Mouse (Mus musculus): ENCODE measurements around the gene Ccdc17. TPM values are rescaled to one million over a fixed set of nuclear protein-coding genes. Genes with fewer than 3 reads are reported as not detected.

Ccdc17 gene
- polyA plus RNA-seq (2012; rRNA removed) = 52.9 and 55.0 TPM in 2 replicates

GRCm38 (mm10) chr4:116596379-116596778 lies at the start of gene Ccdc17:
Ccdc17 (plus strand) TSS chr4:116596654.
- peak; percentile 24 for DNase-seq

GRCm38 (mm10) chr4:116550432-116550831 lies 46.0 kb upstream of the Ccdc17 start:
- 85% methylated on average over 1 of the region's 1 CpGs for WGBS
- Histone ChIP-seq H3K4me1 (ENCODE audit: control insufficient read depth, insufficient read depth, low read length) (no peaks in the 10 kb centered on the region; the same call in 1 of the 2 replicates), H3K4me3 (replicated peaks; ENCODE audit: extremely low read depth, low read depth, low read length) (no peak overlapping the region)
- no peak for DNase-seq
- TF ChIP-seq CTCF (IDR thresholded peaks at IDR 0.05; ENCODE audit: insufficient read depth, low read length) (no peak), POLR2A (IDR thresholded peaks at IDR 0.05; ENCODE audit: borderline replicate concordance, extremely low read depth, low read depth, low read length) (no peak)

More at GRCm38 (mm10) chr4:116596379-116596778, at the start of gene Ccdc17:
- peak within 1 kb of the TSS; percentile 80 for H3K4me3 ChIP-seq (replicated peaks; ENCODE audit: extremely low read depth, low read depth, low read length)
- TF ChIP-seq POLR2A (IDR thresholded peaks at IDR 0.05; ENCODE audit: borderline replicate concordance, extremely low read depth, low read depth, low read length) (no peak), CTCF (IDR thresholded peaks at IDR 0.05; ENCODE audit: insufficient read depth, low read length) (no peak)
- 24% methylated on average over 5 of the region's 5 CpGs for WGBS
- 0 out of 2 replicates have a peak, but pooled peaks cover 4% of the 10 kb centered on the region for H3K4me1 ChIP-seq (ENCODE audit: control insufficient read depth, insufficient read depth, low read length)

- DNase-seq = no peak
- WGBS = 93% methylated on average over 3 of the region's 3 CpGs
- Histone ChIP-seq H3K4me3 (replicated peaks; ENCODE audit: extremely low read depth, low read depth, low read length) (no peak overlapping the region), H3K4me1 (ENCODE audit: control insufficient read depth, insufficient read depth, low read length) (no peaks in the 10 kb centered on the region; the same call in 1 of the 2 replicates)
- no peak for TF ChIP-seq CTCF (IDR thresholded peaks at IDR 0.05; ENCODE audit: insufficient read depth, low read length)
- no peak for TF ChIP-seq POLR2A (IDR thresholded peaks at IDR 0.05; ENCODE audit: borderline replicate concordance, extremely low read depth, low read depth, low read length)
Observed at GRCm38 (mm10) chr4:116553035-116553434, 43.4 kb upstream of the Ccdc17 start.

GRCm38 (mm10) chr4:116555413-116556300 lies 40.8 kb upstream of the Ccdc17 start, which contains the start of gene Tmem69:
Tmem69 (minus strand) TSS chr4:116555936.
- peak; percentile 77 for DNase-seq
- TF ChIP-seq POLR2A (IDR thresholded peaks at IDR 0.05; ENCODE audit: borderline replicate concordance, extremely low read depth, low read depth, low read length) (no peak), CTCF (IDR thresholded peaks at IDR 0.05; ENCODE audit: insufficient read depth, low read length) (no peak)
- peak within 1 kb of the TSS; percentile 88 for H3K4me3 ChIP-seq (replicated peaks; ENCODE audit: extremely low read depth, low read depth, low read length)
- WGBS = 2% methylated on average over 23 of the region's 23 CpGs
- H3K4me1 ChIP-seq (ENCODE audit: control insufficient read depth, insufficient read depth, low read length) = peaks cover 2% of the 10 kb centered on the region

- WGBS = under 1% methylated on average over 28 of the region's 28 CpGs
- no peak for TF ChIP-seq CTCF (IDR thresholded peaks at IDR 0.05; ENCODE audit: insufficient read depth, low read length)
- peak; percentile 94 for TF ChIP-seq POLR2A (IDR thresholded peaks at IDR 0.05; ENCODE audit: borderline replicate concordance, extremely low read depth, low read depth, low read length)
- DNase-seq = peak; percentile 94
Observed at GRCm38 (mm10) chr4:116556561-116557305, 39.7 kb upstream of the Ccdc17 start.

GRCm38 (mm10) chr4:116557306-116558121 lies 38.9 kb upstream of the Ccdc17 start, which contains the start of gene Gpbp1l1:
Gpbp1l1 (plus strand) TSS chr4:116557658.
- under 1% methylated on average over 76 of the region's 78 CpGs for WGBS
- DNase-seq = peak; percentile 98
- TF ChIP-seq POLR2A (IDR thresholded peaks at IDR 0.05; ENCODE audit: borderline replicate concordance, extremely low read depth, low read depth, low read length) (peak; percentile 77; the same call in 1 of the 2 replicates), CTCF (IDR thresholded peaks at IDR 0.05; ENCODE audit: insufficient read depth, low read length) (no peak)

More at GRCm38 (mm10) chr4:116556561-116557305, 39.7 kb upstream of the Ccdc17 start:
- peak overlapping the region; percentile 88 for H3K4me3 ChIP-seq (replicated peaks; ENCODE audit: extremely low read depth, low read depth, low read length)
- H3K4me1 ChIP-seq (ENCODE audit: control insufficient read depth, insufficient read depth, low read length) = peaks cover 2% of the 10 kb centered on the region

GRCm38 (mm10) chr4:116558151-116558882 lies 38.1 kb upstream of the Ccdc17 start:
- Histone ChIP-seq H3K4me1 (ENCODE audit: control insufficient read depth, insufficient read depth, low read length) (peaks cover 5% of the 10 kb centered on the region), H3K4me3 (replicated peaks; ENCODE audit: extremely low read depth, low read depth, low read length) (peak overlapping the region; percentile 91)
- no peak for DNase-seq
- 2% methylated on average over 15 of the region's 15 CpGs for WGBS
- TF ChIP-seq CTCF (IDR thresholded peaks at IDR 0.05; ENCODE audit: insufficient read depth, low read length) = no peak
- TF ChIP-seq POLR2A (IDR thresholded peaks at IDR 0.05; ENCODE audit: borderline replicate concordance, extremely low read depth, low read depth, low read length) = no peak

More at GRCm38 (mm10) chr4:116557306-116558121, 38.9 kb upstream of the Ccdc17 start, which contains the start of gene Gpbp1l1:
- H3K4me3 ChIP-seq (replicated peaks; ENCODE audit: extremely low read depth, low read depth, low read length) = peak within 1 kb of the TSS; percentile 91
- H3K4me1 ChIP-seq (ENCODE audit: control insufficient read depth, insufficient read depth, low read length) = peaks cover 5% of the 10 kb centered on the region

GRCm38 (mm10) chr4:116595793-116596192 lies 661 bp upstream of the Ccdc17 start:
- Histone ChIP-seq H3K4me1 (ENCODE audit: control insufficient read depth, insufficient read depth, low read length) (0 out of 2 replicates have a peak, but pooled peaks cover 4% of the 10 kb centered on the region), H3K4me3 (replicated peaks; ENCODE audit: extremely low read depth, low read depth, low read length) (no peak overlapping the region)
- WGBS = 80% methylated on average over 8 of the region's 8 CpGs
- no peak for TF ChIP-seq POLR2A (IDR thresholded peaks at IDR 0.05; ENCODE audit: borderline replicate concordance, extremely low read depth, low read depth, low read length)
- DNase-seq = no peak

All from lung, adult 2 months (tissue).